Mouse (Mus musculus): ENCODE results near the gene Csf2rb.

DNA sequence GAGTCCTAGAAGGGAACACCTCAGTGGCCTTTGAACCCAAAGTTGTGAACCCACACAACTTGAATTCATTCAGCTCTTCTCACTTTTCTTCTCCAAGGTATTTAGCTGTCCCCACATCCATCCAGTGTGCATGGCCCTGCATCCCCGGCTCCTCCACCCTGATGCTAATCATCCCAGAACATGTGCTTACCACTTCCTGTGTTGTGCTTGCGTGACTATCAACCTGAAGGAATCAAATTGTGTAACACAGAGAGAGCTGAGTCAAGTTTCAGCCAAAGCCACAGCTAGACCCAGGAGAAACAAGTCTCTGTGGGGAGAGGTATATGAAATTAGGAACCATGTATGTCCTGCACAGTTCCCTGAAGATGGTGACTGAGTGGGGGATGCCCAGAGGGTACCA lies 47.2 kb upstream of the Csf2rb start:
- TF ChIP-seq CTCF (IDR thresholded peaks at IDR 0.05): no peak
- no peak for TF ChIP-seq EP300 (IDR thresholded peaks at IDR 0.05)

Measured in lung, postnatal 0 days (tissue).